Mouse (Mus musculus) cerebellum, adult 2 months (tissue): ENCODE results near the gene Dlx4.

Experiments used
- CTCF ChIP-seq: fragments of 200-500 bp; IDR thresholded peaks from 2 replicates; pipeline ENCODE4 v1.5.1; 2011; ENCODE audit warnings: low read depth, mild to moderate bottlenecking, control low read depth, low read length, moderate library complexity, borderline replicate concordance; ENCODE audit not compliant: insufficient read depth
- POLR2A ChIP-seq: fragments of 200-500 bp; IDR thresholded peaks from 2 replicates; pipeline ENCODE4 v1.6.1; 2011; ENCODE audit warnings: low read length, control low read depth, borderline replicate concordance; ENCODE audit not compliant: insufficient read depth

- TF ChIP-seq POLR2A, result no peak
- no peak for TF ChIP-seq CTCF
Measured at GRCm38 (mm10) chr11:95128359-95128758, 17.7 kb downstream of the Dlx4 start.
